Mouse (Mus musculus): ENCODE measurements around the gene Gm20830. TPM values are rescaled to one million over a fixed set of nuclear protein-coding genes. Genes with fewer than 3 reads are reported as not detected.

The Gm20830 gene
- not detected in 2 replicates for polyA plus RNA-seq (2012; rRNA removed; ENCODE audit: low replicate concordance)

DNA sequence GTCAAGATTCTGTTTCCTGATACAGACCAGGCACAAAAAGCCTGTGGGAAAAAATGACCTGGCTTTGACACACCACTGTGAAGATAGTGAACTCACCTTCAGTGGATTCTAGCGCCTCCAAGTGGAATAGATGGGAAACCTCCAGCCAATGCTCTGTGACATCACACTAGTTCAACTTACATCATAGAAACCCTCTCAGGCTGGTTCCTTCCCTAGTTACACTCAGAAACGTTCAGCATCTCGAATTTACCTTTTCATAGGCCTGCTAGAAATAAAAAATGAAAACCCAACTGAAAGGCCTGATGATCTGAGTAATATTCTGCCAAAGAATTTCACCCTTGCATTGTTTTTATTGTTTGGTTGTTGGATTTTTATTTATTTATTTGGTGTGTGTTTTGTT is at the start of gene Gm20830:
Gm20830 (minus strand) TSS at position 101 of the 400 bp plus-strand sequence.

Other genes with a start within 250 kb of the Gm20830 start
- not detected in 2 replicates for gene Gm21719, start 235.4 kb downstream of the Gm20830 start, polyA plus RNA-seq (2012; rRNA removed; ENCODE audit: low replicate concordance)

All from duodenum, adult 2 months (tissue).